Mouse (Mus musculus): ENCODE data around the gene Wnk4. TPM values are rescaled to one million over a fixed set of nuclear protein-coding genes. Genes with fewer than 3 reads are reported as not detected.

The Wnk4 gene
- polyA plus RNA-seq, 1 experiment: 10.4 TPM

DNA sequence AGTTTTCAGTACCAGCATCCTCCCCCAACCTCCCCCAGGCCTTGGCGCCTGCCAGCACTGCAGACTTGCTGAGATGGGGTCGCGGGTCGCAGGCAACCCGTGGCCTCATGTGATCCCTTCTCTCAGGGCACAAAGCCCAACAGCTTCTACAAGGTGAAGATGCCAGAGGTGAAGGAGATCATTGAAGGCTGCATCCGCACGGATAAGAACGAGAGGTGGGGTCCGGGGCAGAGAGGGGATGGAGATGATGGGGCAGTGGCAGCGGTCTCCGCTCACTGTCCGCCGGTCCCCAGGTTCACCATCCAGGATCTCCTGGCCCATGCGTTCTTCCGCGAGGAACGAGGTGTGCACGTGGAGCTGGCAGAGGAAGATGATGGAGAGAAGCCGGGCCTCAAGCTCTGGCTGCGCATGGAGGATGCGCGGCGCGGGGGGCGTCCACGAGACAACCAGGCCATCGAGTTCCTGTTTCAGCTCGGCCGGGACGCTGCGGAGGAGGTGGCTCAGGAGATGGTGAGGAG, 4.6 kb downstream of the Wnk4 start:
- TF ChIP-seq POLR2A (IDR thresholded peaks at IDR 0.05; ENCODE audit: borderline replicate concordance, extremely low read depth, low read depth, low read length): no peak
- no peak for TF ChIP-seq CTCF (IDR thresholded peaks at IDR 0.05; ENCODE audit: insufficient read depth, low read length)

DNA sequence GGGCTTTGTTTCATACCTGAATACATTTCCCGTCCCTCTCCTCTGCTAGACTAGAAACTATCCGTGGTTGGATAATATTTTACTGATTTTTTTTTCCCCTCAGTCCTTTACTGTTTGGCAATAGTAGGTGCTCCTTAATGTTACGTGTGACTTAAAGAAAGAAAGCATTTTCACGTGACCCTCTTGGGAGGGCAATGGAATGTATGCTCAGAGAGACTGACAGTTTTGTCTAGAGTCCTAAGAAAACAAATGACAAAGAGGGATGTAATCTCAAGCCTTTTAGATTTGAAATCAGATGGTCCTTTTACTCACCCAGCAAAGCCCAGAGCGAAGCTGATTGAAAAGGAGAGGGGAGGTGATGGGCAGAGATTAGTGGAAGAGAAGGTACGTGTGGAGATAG, 5.5 kb downstream of the Wnk4 start:
- H3K4me1 ChIP-seq (ENCODE audit: control insufficient read depth, insufficient read depth, low read length): peaks cover 8% of the 10 kb centered on the region
- H3K4me3 ChIP-seq (replicated peaks; ENCODE audit: extremely low read depth, low read depth, low read length): no peak overlapping the region
- 51% methylated on average over 6 of the region's 6 CpGs for WGBS
- no peak for DNase-seq
- no peak for TF ChIP-seq CTCF (IDR thresholded peaks at IDR 0.05; ENCODE audit: insufficient read depth, low read length)
- no peak for TF ChIP-seq POLR2A (IDR thresholded peaks at IDR 0.05; ENCODE audit: borderline replicate concordance, extremely low read depth, low read depth, low read length)

More for the DNA sequence above, 4.6 kb downstream of the Wnk4 start:
- peaks cover 9% of the 10 kb centered on the region for H3K4me1 ChIP-seq (ENCODE audit: control insufficient read depth, insufficient read depth, low read length)
- DNase-seq: no peak
- no peak overlapping the region for H3K4me3 ChIP-seq (replicated peaks; ENCODE audit: extremely low read depth, low read depth, low read length)
- WGBS: 20% methylated on average over 31 of the region's 31 CpGs

DNA sequence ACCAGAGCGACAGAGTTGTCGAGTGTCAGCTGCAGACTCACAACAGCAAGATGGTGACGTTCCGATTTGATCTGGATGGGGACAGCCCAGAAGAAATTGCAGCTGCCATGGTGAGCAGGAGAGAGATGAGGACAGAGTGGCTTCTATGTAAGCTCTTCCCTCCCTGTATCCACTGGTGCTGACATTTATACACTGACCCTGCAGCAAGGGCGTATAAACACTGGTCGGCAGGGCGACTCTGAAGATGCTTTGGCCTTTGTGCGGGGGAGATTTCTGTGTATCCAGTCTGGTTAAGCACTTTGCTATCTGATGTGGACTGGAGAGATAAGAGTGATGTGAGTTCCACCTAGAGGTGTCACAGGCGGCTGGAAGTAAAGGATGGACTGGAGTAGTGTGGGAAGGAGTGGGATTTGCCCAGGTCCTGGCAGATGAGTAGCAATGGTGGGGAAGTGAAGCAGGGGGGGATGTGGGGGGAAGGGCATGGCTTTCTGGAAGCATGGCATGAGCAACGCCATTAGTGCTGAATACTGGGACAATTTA, 9.3 kb downstream of the Wnk4 start:
- Histone ChIP-seq H3K4me1 (ENCODE audit: control insufficient read depth, insufficient read depth, low read length) (no peaks in the 10 kb centered on the region; the same call in 1 of the 2 replicates), H3K4me3 (replicated peaks; ENCODE audit: extremely low read depth, low read depth, low read length) (no peak overlapping the region)
- DNase-seq: no peak
- TF ChIP-seq CTCF (IDR thresholded peaks at IDR 0.05; ENCODE audit: insufficient read depth, low read length) (no peak), POLR2A (IDR thresholded peaks at IDR 0.05; ENCODE audit: borderline replicate concordance, extremely low read depth, low read depth, low read length) (no peak)
- WGBS: 25% methylated on average over 10 of the region's 10 CpGs

DNA sequence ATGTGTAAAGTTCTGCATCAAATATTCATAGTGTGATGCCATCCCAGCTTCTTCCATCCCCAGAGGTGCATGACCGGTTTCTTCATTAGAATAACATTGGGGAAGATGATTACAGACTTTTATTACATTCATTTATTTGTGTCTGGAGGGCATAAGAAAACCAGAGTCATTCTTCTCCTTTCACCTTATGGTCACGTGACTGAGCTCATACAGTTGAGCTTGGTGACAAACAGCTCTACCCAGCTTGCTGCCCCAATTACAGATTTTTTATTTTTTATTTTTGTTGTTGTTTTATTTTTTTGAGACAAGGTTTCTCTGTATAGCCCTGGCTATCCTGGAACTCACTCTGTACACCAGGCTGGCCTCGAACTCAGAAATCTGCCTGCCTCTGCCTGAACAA, 12.1 kb downstream of the Wnk4 start:
- TF ChIP-seq POLR2A (IDR thresholded peaks at IDR 0.05; ENCODE audit: borderline replicate concordance, extremely low read depth, low read depth, low read length) (no peak), CTCF (IDR thresholded peaks at IDR 0.05; ENCODE audit: insufficient read depth, low read length) (no peak)
- DNase-seq: no peak
- Histone ChIP-seq H3K4me3 (replicated peaks; ENCODE audit: extremely low read depth, low read depth, low read length) (no peak overlapping the region), H3K4me1 (ENCODE audit: control insufficient read depth, insufficient read depth, low read length) (peaks cover 2% of the 10 kb centered on the region; the same call in 1 of the 2 replicates)
- WGBS: 90% methylated on average over 3 of the region's 3 CpGs

DNA sequence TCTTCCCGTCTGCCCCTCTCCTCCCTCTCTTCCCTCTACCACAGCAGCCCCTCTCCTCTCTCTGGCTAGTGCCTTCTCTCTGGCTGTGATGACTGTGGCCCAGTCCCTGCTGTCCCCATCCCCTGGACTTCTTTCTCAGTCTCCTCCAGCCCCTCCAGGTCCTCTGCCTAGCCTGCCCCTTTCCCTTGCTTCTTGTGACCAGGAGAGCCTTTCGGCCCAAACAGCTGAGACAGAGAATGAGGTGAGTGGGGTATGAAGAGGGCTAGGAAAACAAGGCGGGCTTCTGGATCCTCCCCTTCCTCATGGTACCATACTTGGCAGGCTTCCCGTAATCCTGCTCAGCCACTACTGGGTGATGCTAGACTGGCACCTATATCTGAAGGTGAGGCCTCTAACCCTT, 14.9 kb downstream of the Wnk4 start:
- TF ChIP-seq POLR2A (IDR thresholded peaks at IDR 0.05; ENCODE audit: borderline replicate concordance, extremely low read depth, low read depth, low read length) (no peak), CTCF (IDR thresholded peaks at IDR 0.05; ENCODE audit: insufficient read depth, low read length) (no peak)
- Histone ChIP-seq H3K4me1 (ENCODE audit: control insufficient read depth, insufficient read depth, low read length) (peaks cover 9% of the 10 kb centered on the region; the same call in 1 of the 2 replicates), H3K4me3 (replicated peaks; ENCODE audit: extremely low read depth, low read depth, low read length) (no peak overlapping the region)
- WGBS: 60% methylated on average over 4 of the region's 4 CpGs
- DNase-seq: no peak

DNA sequence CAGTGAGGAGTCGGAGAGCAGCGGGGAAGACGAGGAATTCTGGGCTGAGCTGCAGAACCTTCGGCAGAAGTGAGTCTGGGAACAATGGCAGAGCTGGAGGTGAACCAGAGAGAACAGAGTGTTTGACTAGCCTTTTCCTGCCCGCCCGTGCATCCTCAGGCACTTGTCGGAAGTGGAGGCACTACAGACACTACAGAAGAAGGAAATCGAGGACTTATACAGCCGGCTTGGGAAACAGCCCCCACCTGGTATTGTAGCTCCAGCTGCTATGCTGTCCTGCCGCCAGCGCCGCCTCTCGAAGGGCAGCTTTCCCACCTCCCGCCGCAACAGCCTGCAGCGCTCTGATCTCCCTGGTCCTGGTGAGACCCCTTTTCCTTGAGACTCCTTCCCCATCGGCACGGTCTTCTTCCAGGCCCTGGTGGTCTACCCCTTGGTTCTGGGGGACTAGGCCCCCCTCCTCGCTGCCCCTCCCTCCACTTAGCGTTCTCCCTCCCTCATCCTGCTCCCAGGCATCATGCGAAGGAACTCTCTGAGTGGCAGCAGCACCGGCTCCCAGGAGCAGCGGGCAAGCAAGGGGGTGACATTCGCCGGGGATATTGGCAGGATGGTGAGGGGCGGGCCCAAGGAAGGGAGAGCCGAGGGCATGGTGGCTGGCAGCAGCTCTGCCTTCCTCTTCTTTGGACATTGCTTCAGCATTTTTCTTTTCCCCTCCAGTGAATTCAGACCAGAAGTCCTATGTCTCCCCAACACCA, 16.1 kb downstream of the Wnk4 start:
- H3K4me3 ChIP-seq (replicated peaks; ENCODE audit: extremely low read depth, low read depth, low read length): no peak overlapping the region
- DNase-seq: no peak
- 29% methylated on average over 27 of the region's 27 CpGs for WGBS
- H3K4me1 ChIP-seq (ENCODE audit: control insufficient read depth, insufficient read depth, low read length): peaks cover 9% of the 10 kb centered on the region; the same call in 1 of the 2 replicates
- TF ChIP-seq POLR2A (IDR thresholded peaks at IDR 0.05; ENCODE audit: borderline replicate concordance, extremely low read depth, low read depth, low read length) (peak; percentile 9; the same call in 1 of the 2 replicates), CTCF (IDR thresholded peaks at IDR 0.05; ENCODE audit: insufficient read depth, low read length) (no peak)

DNA sequence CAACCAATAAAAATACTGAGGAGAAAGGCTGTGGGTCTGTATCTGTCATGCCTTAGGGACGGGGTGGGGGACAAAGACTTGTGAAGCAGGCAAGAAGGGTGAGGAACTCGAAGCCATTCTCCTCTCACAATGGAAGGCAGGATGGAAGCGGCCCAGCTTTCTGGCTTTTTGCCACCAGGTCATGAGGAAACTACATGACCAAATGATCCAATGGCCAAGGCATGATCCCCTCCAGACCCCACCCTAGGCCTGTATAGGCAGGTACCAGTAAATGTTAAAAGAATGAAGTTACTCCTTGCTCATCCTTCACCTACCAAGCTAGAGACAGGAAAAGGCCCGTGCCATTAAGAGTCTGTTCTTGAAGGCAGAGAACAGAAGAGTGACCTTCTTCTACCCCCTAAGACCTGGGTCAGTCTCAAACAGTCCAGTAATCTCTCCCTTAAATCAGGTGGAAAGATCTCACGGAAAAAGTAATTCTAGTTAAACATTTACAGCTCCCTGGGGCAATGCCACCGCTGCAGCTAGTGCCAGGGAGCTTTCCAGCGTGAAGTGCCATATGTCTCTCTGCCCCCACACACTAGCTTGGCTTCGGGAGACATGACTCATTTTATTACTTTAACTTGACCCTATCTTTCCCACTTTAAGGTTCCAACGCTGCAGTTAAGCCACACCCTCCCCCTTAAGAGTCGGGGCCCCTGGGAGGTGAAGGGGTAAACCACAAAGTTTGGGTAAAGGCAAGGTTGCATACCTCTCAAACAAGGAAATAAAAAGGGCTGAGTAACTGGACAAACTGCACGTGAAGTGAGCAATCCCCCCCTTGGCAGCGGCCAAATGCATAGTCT, 17.2 kb downstream of the Wnk4 start:
- TF ChIP-seq CTCF (IDR thresholded peaks at IDR 0.05; ENCODE audit: insufficient read depth, low read length) (no peak), POLR2A (IDR thresholded peaks at IDR 0.05; ENCODE audit: borderline replicate concordance, extremely low read depth, low read depth, low read length) (no peak)
- 46% methylated on average over 12 of the region's 12 CpGs for WGBS
- no peak for DNase-seq
- H3K4me1 ChIP-seq (ENCODE audit: control insufficient read depth, insufficient read depth, low read length): peaks cover 9% of the 10 kb centered on the region; the same call in 1 of the 2 replicates
- peak overlapping the region; percentile 97 for H3K4me3 ChIP-seq (replicated peaks; ENCODE audit: extremely low read depth, low read depth, low read length)

DNA sequence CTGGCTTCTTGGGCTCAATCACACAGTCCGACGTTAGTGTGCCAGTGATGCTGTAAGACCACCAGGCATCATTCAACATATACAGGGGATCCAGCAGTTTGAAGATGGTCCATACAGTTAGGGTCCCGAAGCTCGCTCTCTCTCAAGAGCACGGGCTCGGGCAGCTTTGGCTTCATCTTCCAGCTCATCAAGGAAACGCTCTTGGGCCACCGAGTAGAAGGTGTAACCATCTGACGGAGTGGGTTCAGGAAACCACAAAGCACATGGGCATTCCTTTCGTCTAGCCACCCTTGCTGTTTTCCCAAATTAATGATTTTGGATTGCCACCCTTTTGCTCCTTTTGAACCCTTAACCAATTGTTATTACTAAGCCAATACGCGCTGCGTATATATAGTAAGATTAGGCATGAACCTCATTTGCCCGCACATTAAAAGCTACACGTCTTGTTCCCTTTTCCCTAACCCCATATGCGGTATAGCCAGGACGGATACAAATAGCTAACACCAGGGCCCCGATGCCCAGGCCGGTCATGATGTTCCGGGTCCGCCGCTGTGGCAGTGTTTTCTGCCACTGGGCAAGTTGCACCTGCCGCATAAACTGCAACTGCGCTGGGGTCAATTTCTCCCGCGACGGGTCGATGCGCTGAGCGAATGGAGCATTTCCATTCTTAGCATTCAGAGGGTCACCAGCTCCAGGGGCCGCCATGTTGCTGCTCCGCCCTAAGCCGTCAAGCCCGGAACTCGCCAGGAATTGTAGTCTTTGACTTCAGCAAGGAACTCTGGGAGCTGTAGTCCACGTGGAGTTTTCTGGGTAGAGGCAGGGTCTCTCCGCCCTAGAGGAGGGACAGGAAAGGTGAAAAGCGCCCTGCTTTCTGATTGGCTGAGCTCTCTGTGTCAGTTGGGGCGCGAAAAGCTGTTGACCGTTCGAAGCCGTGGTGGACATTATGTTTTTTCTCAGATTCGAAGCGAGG, 18.1 kb downstream of the Wnk4 start, which contains the start of the genes Cntd1 and Coa3:
Gene Cntd1, plus strand, starts transcription at position 790 of the 970 bp plus-strand sequence.
Gene Coa3, minus strand, starts transcription at position 892 of the 970 bp plus-strand sequence.
- TF ChIP-seq CTCF (IDR thresholded peaks at IDR 0.05; ENCODE audit: insufficient read depth, low read length) (no peak), POLR2A (IDR thresholded peaks at IDR 0.05; ENCODE audit: borderline replicate concordance, extremely low read depth, low read depth, low read length) (peak; percentile 84; the same call in 1 of the 2 replicates)
- WGBS: 7% methylated on average over 45 of the region's 45 CpGs
- peak; percentile 82 for DNase-seq
- Histone ChIP-seq H3K4me3 (replicated peaks; ENCODE audit: extremely low read depth, low read depth, low read length) (peak within 1 kb of the TSS; percentile 97), H3K4me1 (ENCODE audit: control insufficient read depth, insufficient read depth, low read length) (peaks cover 9% of the 10 kb centered on the region; the same call in 1 of the 2 replicates)

Measured in lung, adult 2 months (tissue).